Mouse (Mus musculus): ENCODE data around the gene Mmadhc. TPM values are rescaled to one million over a fixed set of nuclear protein-coding genes. Genes with fewer than 3 reads are reported as not detected.

The Mmadhc gene
- total RNA-seq (2023) = 10 to 100 TPM; 33.2 to 35.1 TPM

GRCm38 (mm10) chr2:50296109-50296986, at the start of gene Mmadhc:
Gene Mmadhc (minus strand): TSS chr2:50296801.

Other genes starting within 250 kb of the Mmadhc start
- gene Lypd6, start 230.4 kb downstream of the Mmadhc start, total RNA-seq (2023) = not detected

All from neutrophil, adult 59 days (primary cell).